Mouse (Mus musculus) left cerebral cortex, postnatal 10 days (tissue): ENCODE measurements around the gene Clba1. TPM values are rescaled to one million over a fixed set of nuclear protein-coding genes. Genes with fewer than 3 reads are reported as not detected.

Experiments used
- DNase-seq, 2 experiments: peaks; one replicate each; pipeline ENCODE4 v3.0.0; 2021 to 2022; ENCODE audit warnings: low spot score in 2 of 2, mixed read lengths in 1 of 2; ENCODE audit errors: extremely low spot score in 1 of 2
- intact Hi-C: fragments of 180-260 bp; cut with DNase I; formaldehyde crosslinking; loops from one replicate; pipeline ENCODE4 v1.15.1; 2025
- total RNA-seq, 2 experiments: library from RNA; stranded (reverse); gene quantifications; 2 replicates each; pipeline ENCODE4 v1.2.3; 2021

The Clba1 gene
- total RNA-seq, 2 experiments from 2014 or later, result 14.6 to 16.5 TPM

- intact Hi-C loops, result loop anchor here (10.0 kb wide), 1 partner anchor 51 kb away; no protein-coding TSS in a partner anchor
- no peak for DNase-seq
Measured at GRCm38 (mm10) chr12:112793601-112794355, 15.0 kb upstream of the Clba1 start.

- no peak for DNase-seq
Measured at GRCm38 (mm10) chr12:112794356-112794816, 14.4 kb upstream of the Clba1 start.

GRCm38 (mm10) chr12:112794998-112795397 is 13.7 kb upstream of the Clba1 start:
- DNase-seq, result no peak
- intact Hi-C loops, result loop anchor here (10.0 kb wide), 1 partner anchor 50 kb away; no protein-coding TSS in a partner anchor

More at GRCm38 (mm10) chr12:112794356-112794816, 14.4 kb upstream of the Clba1 start:
- intact Hi-C loops, result loop anchor here (10.0 kb wide), 1 partner anchor 50 kb away; no protein-coding TSS in a partner anchor

- DNase-seq, result no peak
- intact Hi-C loops, result loop anchor here (10.0 kb wide), 1 partner anchor 49 kb away; no protein-coding TSS in a partner anchor
Measured at GRCm38 (mm10) chr12:112795466-112796104, 13.2 kb upstream of the Clba1 start.

- no peak for DNase-seq
- intact Hi-C loops, result loop anchor here (10.0 kb wide), 1 partner anchor 48 kb away; no protein-coding TSS in a partner anchor
Measured at GRCm38 (mm10) chr12:112796551-112797510, 11.9 kb upstream of the Clba1 start.

- DNase-seq, result peak in 1 of 2 experiments; percentile 84
Measured at GRCm38 (mm10) chr12:112797672-112798331, 10.9 kb upstream of the Clba1 start.

GRCm38 (mm10) chr12:112798332-112798681 is 10.4 kb upstream of the Clba1 start:
- intact Hi-C loops, result loop anchor here (10.0 kb wide), 1 partner anchor 46 kb away; no protein-coding TSS in a partner anchor
- peak in 1 of 2 experiments; percentile 39 for DNase-seq

More at GRCm38 (mm10) chr12:112797672-112798331, 10.9 kb upstream of the Clba1 start:
- intact Hi-C loops, result loop anchor here (10.0 kb wide), 1 partner anchor 47 kb away; no protein-coding TSS in a partner anchor

GRCm38 (mm10) chr12:112798716-112799115 is 10.0 kb upstream of the Clba1 start:
- intact Hi-C loops, result loop anchor here (10.0 kb wide), 1 partner anchor 46 kb away; no protein-coding TSS in a partner anchor

GRCm38 (mm10) chr12:112799237-112799970 is 9.3 kb upstream of the Clba1 start:
- intact Hi-C loops, result loop anchor here (10.0 kb wide), 1 partner anchor 45 kb away; no protein-coding TSS in a partner anchor
- DNase-seq, result no peak

More at GRCm38 (mm10) chr12:112798716-112799115, 10.0 kb upstream of the Clba1 start:
- no peak for DNase-seq

- intact Hi-C loops, result no loop called here
- peak in 1 of 2 experiments; percentile 83 for DNase-seq
Measured at GRCm38 (mm10) chr12:112800476-112800875, 8.3 kb upstream of the Clba1 start.

- DNase-seq, result peak in 1 of 2 experiments; percentile 75
- intact Hi-C loops, result no loop called here
Measured at GRCm38 (mm10) chr12:112801864-112802846, 6.6 kb upstream of the Clba1 start, which contains the start of gene Ahnak2. TSS of gene Ahnak2 (minus strand) at chr12:112802657.

GRCm38 (mm10) chr12:112802917-112803316 is 5.8 kb upstream of the Clba1 start:
- DNase-seq, result no peak
- intact Hi-C loops, result no loop called here

- no peak for DNase-seq
- intact Hi-C loops, result no loop called here
Measured at GRCm38 (mm10) chr12:112804046-112804445, 4.7 kb upstream of the Clba1 start.

GRCm38 (mm10) chr12:112806044-112806443 is 2.7 kb upstream of the Clba1 start:
- DNase-seq, result no peak

GRCm38 (mm10) chr12:112807796-112808195 is 941 bp upstream of the Clba1 start:
- intact Hi-C loops, result no loop called here

More at GRCm38 (mm10) chr12:112806044-112806443, 2.7 kb upstream of the Clba1 start:
- intact Hi-C loops, result no loop called here

GRCm38 (mm10) chr12:112808212-112808586 is 538 bp upstream of the Clba1 start:
- no peak for DNase-seq
- intact Hi-C loops, result no loop called here

More at GRCm38 (mm10) chr12:112807796-112808195, 941 bp upstream of the Clba1 start:
- no peak for DNase-seq
